Mouse (Mus musculus): ENCODE data around the gene Usp5. TPM values are rescaled to one million over a fixed set of nuclear protein-coding genes. Genes with fewer than 3 reads are reported as not detected.

Usp5 gene
- total RNA-seq (2014; rRNA removed) (50.5 and 55.9 TPM in 2 replicates), polyA plus RNA-seq (2012; rRNA removed) (47.9 and 49.3 TPM in 2 replicates)

GRCm38 (mm10) chr6:124828868-124829798 lies at the start of gene Usp5, which contains the start of gene Cdca3:
Gene Usp5, minus strand, starts transcription at chr6:124829484.
Gene Cdca3, plus strand, starts transcription at chr6:124829547.
- H3K4me3 ChIP-seq (ENCODE audit: insufficient read depth, low read depth, low read length): peak within 1 kb of the TSS; percentile 70
- H3K9ac ChIP-seq (ENCODE audit: low read depth, low read length): peak within 1 kb of the TSS; percentile 75
- H3K4me1 ChIP-seq (ENCODE audit: control insufficient read depth, insufficient read depth, low read length): peaks cover 7% of the 10 kb centered on the region; the same call in 1 of the 2 replicates
- H3K79me2 ChIP-seq (ENCODE audit: control insufficient read depth, insufficient read depth, low read length): no peaks in the 10 kb centered on the region
- peaks cover 6% of the 10 kb centered on the region; the same call in 1 of the 2 replicates for H3K36me3 ChIP-seq (ENCODE audit: control insufficient read depth, insufficient read depth, low read length)
- H3K27ac ChIP-seq (replicated peaks; ENCODE audit: insufficient read depth, low read depth, low read length): peak within 1 kb of the TSS; percentile 78
- H3K27me3 ChIP-seq (ENCODE audit: control insufficient read depth, insufficient read depth, low read length): no peaks in the 10 kb centered on the region
- under 1% methylated on average over 55 of the region's 55 CpGs for WGBS
- DNase-seq (ENCODE audit: extremely low read depth, low read depth, low spot score): peak; percentile 100
- TF ChIP-seq POLR2A (IDR thresholded peaks at IDR 0.05; ENCODE audit: extremely low read depth, insufficient read depth, low read length) (peak; percentile 48; the same call in 1 of the 2 replicates), CTCF (IDR thresholded peaks at IDR 0.05; ENCODE audit: low read depth, low read length) (no peak)

- no peak for TF ChIP-seq CTCF (IDR thresholded peaks at IDR 0.05; ENCODE audit: low read depth, low read length)
- TF ChIP-seq POLR2A (IDR thresholded peaks at IDR 0.05; ENCODE audit: extremely low read depth, insufficient read depth, low read length): no peak
- Histone ChIP-seq H3K4me1 (ENCODE audit: control insufficient read depth, insufficient read depth, low read length) (peaks cover 3% of the 10 kb centered on the region; the same call in 1 of the 2 replicates), H3K4me3 (ENCODE audit: insufficient read depth, low read depth, low read length) (no peak overlapping the region), H3K27me3 (ENCODE audit: control insufficient read depth, insufficient read depth, low read length) (no peaks in the 10 kb centered on the region), H3K27ac (replicated peaks; ENCODE audit: insufficient read depth, low read depth, low read length) (no peak overlapping the region), H3K9ac (ENCODE audit: low read depth, low read length) (no peak overlapping the region), H3K36me3 (ENCODE audit: control insufficient read depth, insufficient read depth, low read length) (no peaks in the 10 kb centered on the region), H3K79me2 (ENCODE audit: control insufficient read depth, insufficient read depth, low read length) (no peaks in the 10 kb centered on the region; the same call in 1 of the 2 replicates)
- 58% methylated on average over 2 of the region's 3 CpGs for WGBS
- DNase-seq (ENCODE audit: extremely low read depth, low read depth, low spot score): no peak
Observed at GRCm38 (mm10) chr6:124874348-124874747, 45.1 kb upstream of the Usp5 start.

- TF ChIP-seq POLR2A (IDR thresholded peaks at IDR 0.05; ENCODE audit: extremely low read depth, insufficient read depth, low read length) (no peak), CTCF (IDR thresholded peaks at IDR 0.05; ENCODE audit: low read depth, low read length) (no peak)
- no peak for DNase-seq (ENCODE audit: extremely low read depth, low read depth, low spot score)
- no peak overlapping the region for H3K9ac ChIP-seq (ENCODE audit: low read depth, low read length)
- H3K27me3 ChIP-seq (ENCODE audit: control insufficient read depth, insufficient read depth, low read length): no peaks in the 10 kb centered on the region
- H3K36me3 ChIP-seq (ENCODE audit: control insufficient read depth, insufficient read depth, low read length): no peaks in the 10 kb centered on the region
- H3K79me2 ChIP-seq (ENCODE audit: control insufficient read depth, insufficient read depth, low read length): no peaks in the 10 kb centered on the region; the same call in 1 of the 2 replicates
- no peak overlapping the region for H3K4me3 ChIP-seq (ENCODE audit: insufficient read depth, low read depth, low read length)
- no peak overlapping the region for H3K27ac ChIP-seq (replicated peaks; ENCODE audit: insufficient read depth, low read depth, low read length)
- no peaks in the 10 kb centered on the region for H3K4me1 ChIP-seq (ENCODE audit: control insufficient read depth, insufficient read depth, low read length)
- WGBS: 83% methylated on average over 7 of the region's 7 CpGs
Observed at GRCm38 (mm10) chr6:124866560-124866959, 37.3 kb upstream of the Usp5 start.

GRCm38 (mm10) chr6:124865766-124866362 lies 36.6 kb upstream of the Usp5 start:
- Histone ChIP-seq H3K4me1 (ENCODE audit: control insufficient read depth, insufficient read depth, low read length) (no peaks in the 10 kb centered on the region), H3K27ac (replicated peaks; ENCODE audit: insufficient read depth, low read depth, low read length) (no peak overlapping the region), H3K79me2 (ENCODE audit: control insufficient read depth, insufficient read depth, low read length) (no peaks in the 10 kb centered on the region), H3K36me3 (ENCODE audit: control insufficient read depth, insufficient read depth, low read length) (no peaks in the 10 kb centered on the region), H3K4me3 (ENCODE audit: insufficient read depth, low read depth, low read length) (no peak overlapping the region), H3K9ac (ENCODE audit: low read depth, low read length) (no peak overlapping the region), H3K27me3 (ENCODE audit: control insufficient read depth, insufficient read depth, low read length) (no peaks in the 10 kb centered on the region)
- no peak for DNase-seq (ENCODE audit: extremely low read depth, low read depth, low spot score)
- WGBS: 80% methylated on average over 18 of the region's 18 CpGs
- TF ChIP-seq POLR2A (IDR thresholded peaks at IDR 0.05; ENCODE audit: extremely low read depth, insufficient read depth, low read length) (no peak), CTCF (IDR thresholded peaks at IDR 0.05; ENCODE audit: low read depth, low read length) (no peak)

- TF ChIP-seq POLR2A (IDR thresholded peaks at IDR 0.05; ENCODE audit: extremely low read depth, insufficient read depth, low read length): no peak
- 0 out of 2 replicates have a peak, but pooled peaks have one; percentile 3 for TF ChIP-seq CTCF (IDR thresholded peaks at IDR 0.05; ENCODE audit: low read depth, low read length)
- DNase-seq (ENCODE audit: extremely low read depth, low read depth, low spot score): no peak
- peaks cover 1% of the 10 kb centered on the region; the same call in 1 of the 2 replicates for H3K4me1 ChIP-seq (ENCODE audit: control insufficient read depth, insufficient read depth, low read length)
- 2% methylated on average over 43 of the region's 43 CpGs for WGBS
- peak within 1 kb of the TSS; percentile 73 for H3K9ac ChIP-seq (ENCODE audit: low read depth, low read length)
- no peaks in the 10 kb centered on the region for H3K27me3 ChIP-seq (ENCODE audit: control insufficient read depth, insufficient read depth, low read length)
- peak within 1 kb of the TSS; percentile 59 for H3K4me3 ChIP-seq (ENCODE audit: insufficient read depth, low read depth, low read length)
- H3K36me3 ChIP-seq (ENCODE audit: control insufficient read depth, insufficient read depth, low read length): no peaks in the 10 kb centered on the region
- no peak within 1 kb of the TSS for H3K27ac ChIP-seq (replicated peaks; ENCODE audit: insufficient read depth, low read depth, low read length)
- no peaks in the 10 kb centered on the region for H3K79me2 ChIP-seq (ENCODE audit: control insufficient read depth, insufficient read depth, low read length)
Observed at GRCm38 (mm10) chr6:124863658-124864298, 34.5 kb upstream of the Usp5 start, which contains the start of gene Gpr162. Gene Gpr162, minus strand, starts transcription at chr6:124863983.
